Mouse (Mus musculus): ENCODE results near the gene Kdm3a. TPM values are rescaled to one million over a fixed set of nuclear protein-coding genes. Genes with fewer than 3 reads are reported as not detected.

Gene Kdm3a
- polyA plus RNA-seq, 1 experiment from 2014 or later: 48.5 TPM

DNA sequence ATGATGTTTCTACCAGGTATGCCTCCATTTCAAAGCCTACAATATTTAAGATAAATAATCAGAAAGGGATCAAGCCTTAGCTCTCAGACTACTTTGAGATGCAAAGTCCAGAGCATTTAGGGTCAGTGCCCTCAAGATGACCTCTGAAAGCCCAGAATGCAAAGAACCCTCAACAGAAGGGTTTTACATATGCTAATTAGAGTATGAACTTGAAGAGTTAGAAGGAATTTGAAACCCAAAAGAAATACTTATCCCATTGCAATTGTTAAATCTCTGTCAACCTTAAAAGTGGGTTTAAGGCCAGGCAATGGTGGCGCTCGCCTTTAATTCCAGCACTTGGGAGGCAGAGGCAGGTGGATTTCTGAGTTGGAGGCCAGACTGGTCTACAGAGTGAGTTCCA, 6.8 kb downstream of the Kdm3a start:
- H3K9ac ChIP-seq: no peak overlapping the region
- 98% methylated on average over 2 of the region's 2 CpGs for WGBS
- H3K4me2 ChIP-seq: no peak overlapping the region
- H3K4me1 ChIP-seq (replicated peaks): peaks cover 7% of the 10 kb centered on the region
- ATAC-seq (ENCODE audit: insufficient number of reproducible peaks, low FRiP score): no peak
- no peak overlapping the region for H3K4me3 ChIP-seq
- H3K9me3 ChIP-seq (replicated peaks): no peaks in the 10 kb centered on the region
- no peak overlapping the region for H3K27ac ChIP-seq (ENCODE audit: poor library complexity, severe bottlenecking)
- no peaks in the 10 kb centered on the region for H3K27me3 ChIP-seq (replicated peaks)
- peaks cover 59% of the 10 kb centered on the region for H3K36me3 ChIP-seq

GRCm38 (mm10) chr6:71624723-71625122, 8.1 kb downstream of the Kdm3a start:
- Histone ChIP-seq H3K27me3 (replicated peaks) (no peaks in the 10 kb centered on the region), H3K9ac (no peak overlapping the region), H3K4me3 (no peak overlapping the region), H3K4me1 (replicated peaks) (no peaks in the 10 kb centered on the region), H3K36me3 (peaks cover 60% of the 10 kb centered on the region), H3K4me2 (no peak overlapping the region), H3K27ac (ENCODE audit: poor library complexity, severe bottlenecking) (no peak overlapping the region), H3K9me3 (replicated peaks) (no peaks in the 10 kb centered on the region)
- ATAC-seq (ENCODE audit: insufficient number of reproducible peaks, low FRiP score): no peak

DNA sequence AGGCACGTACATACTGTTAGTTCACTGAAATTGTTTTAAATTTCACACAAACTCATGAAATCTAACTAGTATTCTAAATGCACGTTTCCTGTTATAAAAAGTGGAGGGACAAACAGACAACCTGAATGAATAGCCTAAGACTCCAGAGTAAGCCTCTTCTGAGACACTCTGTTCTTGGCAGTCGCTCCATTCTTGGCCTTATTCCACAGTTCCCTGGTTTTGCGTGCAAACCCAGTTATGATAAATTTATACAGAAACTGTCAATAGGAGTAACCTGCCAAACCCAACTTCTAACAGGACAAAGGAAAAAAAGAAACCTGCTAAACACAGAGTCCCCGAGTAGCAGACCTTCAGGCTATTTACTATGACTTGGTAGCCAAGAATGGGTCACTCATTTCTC, 10.8 kb downstream of the Kdm3a start:
- Histone ChIP-seq H3K4me2 (no peak overlapping the region), H3K36me3 (peaks cover 65% of the 10 kb centered on the region), H3K4me1 (replicated peaks) (peaks cover 4% of the 10 kb centered on the region; the same call in 1 of the 2 replicates), H3K27me3 (replicated peaks) (no peaks in the 10 kb centered on the region), H3K9me3 (replicated peaks) (no peaks in the 10 kb centered on the region), H3K9ac (no peak overlapping the region), H3K27ac (ENCODE audit: poor library complexity, severe bottlenecking) (no peak overlapping the region), H3K4me3 (no peak overlapping the region)
- WGBS: 87% methylated on average over 5 of the region's 5 CpGs
- ATAC-seq (ENCODE audit: insufficient number of reproducible peaks, low FRiP score): no peak

DNA sequence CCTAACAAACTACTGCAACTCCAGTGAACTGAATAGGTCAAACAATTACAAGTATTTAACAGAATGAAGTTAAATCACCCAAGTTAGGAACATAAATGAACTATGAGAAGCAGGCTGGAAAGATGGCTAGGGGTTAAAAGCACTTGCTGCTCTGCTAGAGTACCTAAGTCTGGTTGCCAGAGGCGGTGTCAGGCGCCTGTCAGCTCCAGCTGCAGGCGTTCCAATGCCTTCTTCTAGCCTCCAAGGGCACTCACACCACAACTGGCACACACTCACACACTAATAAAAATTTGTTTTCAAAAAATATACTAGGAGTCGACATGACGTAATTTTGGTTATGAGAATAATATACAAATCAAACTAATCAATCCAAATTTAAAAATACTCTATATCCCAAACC, 11.2 kb downstream of the Kdm3a start:
- H3K4me1 ChIP-seq (replicated peaks): peaks cover 9% of the 10 kb centered on the region; the same call in 1 of the 2 replicates
- H3K36me3 ChIP-seq: peaks cover 66% of the 10 kb centered on the region
- ATAC-seq (ENCODE audit: insufficient number of reproducible peaks, low FRiP score): no peak
- no peaks in the 10 kb centered on the region for H3K27me3 ChIP-seq (replicated peaks)
- H3K9me3 ChIP-seq (replicated peaks): no peaks in the 10 kb centered on the region
- no peak overlapping the region for H3K27ac ChIP-seq (ENCODE audit: poor library complexity, severe bottlenecking)
- WGBS: 78% methylated on average over 5 of the region's 5 CpGs
- no peak overlapping the region for H3K4me2 ChIP-seq
- H3K9ac ChIP-seq: no peak overlapping the region
- H3K4me3 ChIP-seq: no peak overlapping the region

- H3K36me3 ChIP-seq: peaks cover 62% of the 10 kb centered on the region
- ATAC-seq (ENCODE audit: insufficient number of reproducible peaks, low FRiP score): no peak
Measured at GRCm38 (mm10) chr6:71616959-71617358, 15.8 kb downstream of the Kdm3a start.

GRCm38 (mm10) chr6:71613225-71613624, 19.6 kb downstream of the Kdm3a start:
- peaks cover 5% of the 10 kb centered on the region; the same call in 1 of the 2 replicates for H3K4me1 ChIP-seq (replicated peaks)
- ATAC-seq (ENCODE audit: insufficient number of reproducible peaks, low FRiP score): no peak

More at GRCm38 (mm10) chr6:71616959-71617358, 15.8 kb downstream of the Kdm3a start:
- Histone ChIP-seq H3K9me3 (replicated peaks) (no peaks in the 10 kb centered on the region), H3K4me2 (no peak overlapping the region), H3K27ac (ENCODE audit: poor library complexity, severe bottlenecking) (no peak overlapping the region), H3K4me1 (replicated peaks) (peaks cover 9% of the 10 kb centered on the region; the same call in 1 of the 2 replicates), H3K4me3 (no peak overlapping the region), H3K27me3 (replicated peaks) (no peaks in the 10 kb centered on the region), H3K9ac (no peak overlapping the region)
- WGBS: 71% methylated on average over 5 of the region's 5 CpGs

DNA sequence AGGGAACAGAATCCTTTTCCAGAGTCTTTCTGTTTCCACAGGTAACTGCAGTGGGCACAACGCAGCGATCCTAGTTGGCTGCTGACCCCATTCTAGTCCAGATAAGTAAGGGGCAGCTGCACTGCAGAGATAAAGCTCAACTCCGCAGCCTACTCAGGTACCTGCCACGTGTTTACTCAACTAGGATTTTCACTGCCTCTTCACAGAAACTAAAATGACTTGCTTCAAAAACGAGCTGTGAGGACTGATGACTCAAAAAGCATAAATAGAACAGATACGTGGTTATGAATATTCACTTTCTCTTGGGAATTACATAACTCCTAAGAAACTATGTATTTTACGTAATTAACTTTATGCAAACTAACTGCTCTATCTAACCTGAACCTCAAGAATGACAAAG, 22.8 kb downstream of the Kdm3a start:
- Histone ChIP-seq H3K9me3 (replicated peaks) (no peaks in the 10 kb centered on the region), H3K9ac (no peak overlapping the region), H3K27ac (ENCODE audit: poor library complexity, severe bottlenecking) (no peak overlapping the region), H3K4me3 (no peak overlapping the region), H3K4me1 (replicated peaks) (no peaks in the 10 kb centered on the region), H3K4me2 (no peak overlapping the region), H3K27me3 (replicated peaks) (no peaks in the 10 kb centered on the region), H3K36me3 (peaks cover 62% of the 10 kb centered on the region)
- peak; percentile 88 for ATAC-seq (ENCODE audit: insufficient number of reproducible peaks, low FRiP score)
- 77% methylated on average over 7 of the region's 7 CpGs for WGBS

More at GRCm38 (mm10) chr6:71613225-71613624, 19.6 kb downstream of the Kdm3a start:
- Histone ChIP-seq H3K27me3 (replicated peaks) (no peaks in the 10 kb centered on the region), H3K9me3 (replicated peaks) (no peaks in the 10 kb centered on the region), H3K4me2 (no peak overlapping the region), H3K9ac (no peak overlapping the region), H3K4me3 (no peak overlapping the region), H3K36me3 (peaks cover 70% of the 10 kb centered on the region), H3K27ac (ENCODE audit: poor library complexity, severe bottlenecking) (no peak overlapping the region)

DNA sequence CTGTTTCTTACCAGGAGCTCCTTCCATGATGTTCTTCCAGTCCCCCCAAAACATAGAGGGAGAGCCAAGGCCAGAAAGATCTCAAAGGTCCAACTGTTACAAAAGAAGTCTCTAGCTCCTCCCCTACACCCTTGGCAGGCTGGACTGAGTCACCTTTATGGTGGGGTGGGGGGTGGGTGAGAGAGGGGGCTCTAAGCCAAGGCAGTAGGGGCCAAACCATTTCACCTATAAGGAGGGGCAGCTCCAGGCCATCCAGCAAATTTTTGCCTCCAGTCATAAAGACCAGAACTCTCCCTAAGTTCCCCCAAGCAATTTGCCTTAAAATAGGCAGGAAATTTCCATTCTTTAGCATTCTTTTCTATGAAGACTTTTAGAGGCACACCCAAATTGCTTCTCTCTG, 23.8 kb downstream of the Kdm3a start:
- no peak overlapping the region; the same call in 1 of the 2 replicates for H3K27ac ChIP-seq (ENCODE audit: poor library complexity, severe bottlenecking)
- no peaks in the 10 kb centered on the region for H3K4me1 ChIP-seq (replicated peaks)
- ATAC-seq (ENCODE audit: insufficient number of reproducible peaks, low FRiP score): no peak
- no peak overlapping the region for H3K9ac ChIP-seq
- no peaks in the 10 kb centered on the region for H3K9me3 ChIP-seq (replicated peaks)
- peaks cover 64% of the 10 kb centered on the region for H3K36me3 ChIP-seq
- H3K4me2 ChIP-seq: no peak overlapping the region
- H3K27me3 ChIP-seq (replicated peaks): no peaks in the 10 kb centered on the region
- no peak overlapping the region for H3K4me3 ChIP-seq

DNA sequence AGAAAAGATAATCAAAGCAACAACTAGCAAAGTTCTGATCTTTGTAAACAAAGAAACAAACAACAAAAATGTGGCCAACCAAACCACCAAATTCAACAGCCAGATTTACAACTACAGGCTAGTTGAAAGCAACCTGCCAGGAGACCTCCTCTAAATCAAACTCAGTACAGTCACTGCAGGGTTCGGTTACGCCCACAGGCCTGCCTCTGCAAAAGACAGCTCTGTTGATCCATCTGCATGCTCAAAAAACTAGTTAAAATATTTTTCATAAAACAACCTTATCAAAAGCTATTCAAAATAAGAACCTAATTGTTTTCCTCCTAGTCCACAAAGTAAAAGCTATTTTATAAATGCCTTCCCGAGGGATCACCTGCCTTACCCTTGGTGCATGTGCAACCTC, 25.0 kb downstream of the Kdm3a start:
- no peaks in the 10 kb centered on the region for H3K9me3 ChIP-seq (replicated peaks)
- H3K36me3 ChIP-seq: peaks cover 66% of the 10 kb centered on the region
- no peak overlapping the region for H3K9ac ChIP-seq
- H3K4me2 ChIP-seq: no peak overlapping the region
- H3K4me3 ChIP-seq: no peak overlapping the region
- H3K27ac ChIP-seq (ENCODE audit: poor library complexity, severe bottlenecking): no peak overlapping the region
- no peaks in the 10 kb centered on the region for H3K4me1 ChIP-seq (replicated peaks)
- no peaks in the 10 kb centered on the region for H3K27me3 ChIP-seq (replicated peaks)
- no peak for ATAC-seq (ENCODE audit: insufficient number of reproducible peaks, low FRiP score)
- WGBS: 95% methylated on average over 3 of the region's 3 CpGs

DNA sequence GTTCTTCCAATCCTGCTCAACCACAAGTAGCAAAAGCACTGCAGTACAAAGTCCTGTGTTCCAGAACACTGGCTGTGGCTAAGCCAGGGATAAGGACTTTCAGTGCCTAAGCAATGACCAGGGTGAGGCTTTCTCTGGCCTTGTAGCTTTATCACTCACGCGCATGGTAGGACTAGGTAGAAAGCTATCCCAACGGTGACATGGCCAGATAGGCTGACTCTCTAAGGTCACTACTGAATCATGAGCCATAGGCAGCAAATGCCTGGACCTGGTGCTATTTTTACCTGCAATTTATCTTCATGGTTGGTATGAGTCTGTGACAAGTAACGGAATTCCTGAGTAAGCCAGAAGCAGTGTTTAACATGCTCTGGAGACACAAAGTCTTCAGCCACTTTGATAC, 42.6 kb downstream of the Kdm3a start:
- Histone ChIP-seq H3K36me3 (peaks cover 77% of the 10 kb centered on the region), H3K4me3 (no peak overlapping the region), H3K9me3 (replicated peaks) (no peaks in the 10 kb centered on the region), H3K9ac (no peak overlapping the region), H3K4me2 (no peak overlapping the region), H3K27ac (ENCODE audit: poor library complexity, severe bottlenecking) (peak overlapping the region; percentile 80), H3K27me3 (replicated peaks) (no peaks in the 10 kb centered on the region), H3K4me1 (replicated peaks) (peaks cover 12% of the 10 kb centered on the region)
- no peak for ATAC-seq (ENCODE audit: insufficient number of reproducible peaks, low FRiP score)
- WGBS: 42% methylated on average over 4 of the region's 4 CpGs

DNA sequence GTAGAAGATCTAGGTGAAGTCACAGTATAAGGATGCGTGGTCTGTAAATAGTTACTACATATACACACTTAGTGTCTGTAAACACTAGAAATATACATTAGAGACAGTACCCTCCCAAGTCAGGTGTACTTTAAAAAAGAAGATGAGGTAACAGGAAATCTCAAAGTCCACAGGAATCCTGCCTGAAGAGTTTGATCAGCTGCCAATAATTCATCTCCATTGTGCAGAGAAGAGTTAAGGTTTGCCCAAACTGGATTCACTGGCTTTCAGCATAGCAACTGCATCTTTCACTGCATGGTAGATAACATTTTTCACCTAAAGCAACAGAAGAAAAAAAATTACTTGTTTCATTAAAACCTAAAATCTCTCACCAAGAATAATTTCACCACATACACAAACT, 43.4 kb downstream of the Kdm3a start:
- H3K4me3 ChIP-seq: no peak overlapping the region
- no peak for ATAC-seq (ENCODE audit: insufficient number of reproducible peaks, low FRiP score)
- H3K9me3 ChIP-seq (replicated peaks): no peaks in the 10 kb centered on the region
- peaks cover 12% of the 10 kb centered on the region for H3K4me1 ChIP-seq (replicated peaks)
- H3K36me3 ChIP-seq: peaks cover 75% of the 10 kb centered on the region
- H3K27ac ChIP-seq (ENCODE audit: poor library complexity, severe bottlenecking): peak overlapping the region; percentile 80
- WGBS: 100% methylated on average over 1 of the region's 1 CpGs
- no peak overlapping the region for H3K4me2 ChIP-seq
- H3K9ac ChIP-seq: no peak overlapping the region
- no peaks in the 10 kb centered on the region for H3K27me3 ChIP-seq (replicated peaks)

GRCm38 (mm10) chr6:71583198-71583597, 49.6 kb downstream of the Kdm3a start:
- Histone ChIP-seq H3K9me3 (replicated peaks) (no peaks in the 10 kb centered on the region), H3K27me3 (replicated peaks) (no peaks in the 10 kb centered on the region)

More at GRCm38 (mm10) chr6:71583198-71583597, 49.6 kb downstream of the Kdm3a start:
- H3K4me1 ChIP-seq (replicated peaks): no peaks in the 10 kb centered on the region
- H3K27ac ChIP-seq (ENCODE audit: poor library complexity, severe bottlenecking): no peak overlapping the region
- WGBS: 82% methylated on average over 4 of the region's 4 CpGs
- peaks cover 62% of the 10 kb centered on the region for H3K36me3 ChIP-seq
- H3K4me2 ChIP-seq: no peak overlapping the region
- ATAC-seq (ENCODE audit: insufficient number of reproducible peaks, low FRiP score): no peak
- H3K9ac ChIP-seq: no peak overlapping the region
- H3K4me3 ChIP-seq: no peak overlapping the region

Data from heart, embryonic 12.5 days (tissue).